Comparison of ENCODE assay signal across 19 mouse cellular contexts in genomic region chr13:93406855-93407254, GRCm38 (mm10).
"Had no signal": no experiment of that assay in that cellular context is flagged by ENCODE, and none has a peak within 500 bp of the region (broad histone marks: within the 10 kb centered on the region; RNA-seq: fewer than 3 reads in every experiment).

No protein-coding gene starts in this region.

- H3K36me3 ChIP-seq: lung, embryonic 15.5 days had no signal

- H3K9me3 ChIP-seq: lung, embryonic 15.5 days; midbrain, embryonic 12.5 days; neural tube, embryonic 13.5 days; neural tube, embryonic 15.5 days had no signal

- DNase-seq: lung, adult 2 months; lung, postnatal 14 days; lung, postnatal 36 days; midbrain, embryonic 14.5 days; right cerebral cortex, postnatal 25 days; right cerebral cortex, postnatal 4 days; spleen, adult 18-20 months; thymus, adult 18-20 months; thymus, postnatal 14 days; thymus, postnatal 36 days had no signal

- H3K4me1 ChIP-seq: lung, embryonic 15.5 days; midbrain, embryonic 12.5 days; neural tube, embryonic 13.5 days; neural tube, embryonic 15.5 days had no signal

- ATAC-seq: lung, postnatal 0 days; midbrain, embryonic 16.5 days had no signal

- H3K4me3 ChIP-seq: lung, embryonic 15.5 days; midbrain, embryonic 12.5 days; myocyte; neural tube, embryonic 13.5 days; neural tube, embryonic 15.5 days had no signal

- H3K27ac ChIP-seq: liver, embryonic 14.5 days; lung, embryonic 15.5 days; macrophage; midbrain, embryonic 12.5 days; neural tube, embryonic 13.5 days; neural tube, embryonic 15.5 days had no signal

- H3K27me3 ChIP-seq: lung, embryonic 15.5 days; midbrain, embryonic 12.5 days; neural tube, embryonic 13.5 days; neural tube, embryonic 15.5 days had no signal

- H3K4me2 ChIP-seq: lung, embryonic 15.5 days; midbrain, embryonic 12.5 days; neural tube, embryonic 13.5 days; neural tube, embryonic 15.5 days had no signal

- H3K9ac ChIP-seq: lung, embryonic 15.5 days; midbrain, embryonic 12.5 days; neural tube, embryonic 13.5 days; neural tube, embryonic 15.5 days had no signal
